Mouse (Mus musculus): ENCODE data around the gene Tbc1d1. TPM values are rescaled to one million over a fixed set of nuclear protein-coding genes. Genes with fewer than 3 reads are reported as not detected.
A peak's percentile ranks its signal among the peaks of the same experiment; 100 is the strongest.

The Tbc1d1 gene
- polyA plus RNA-seq, 1 experiment from 2014 or later, result 38.3 TPM

- no peaks in the 10 kb centered on the region for H3K36me3 ChIP-seq
- no peak overlapping the region for H3K9ac ChIP-seq
- no peaks in the 10 kb centered on the region for H3K9me3 ChIP-seq (replicated peaks)
- H3K4me2 ChIP-seq, result no peak overlapping the region
- H3K27me3 ChIP-seq (replicated peaks), result no peaks in the 10 kb centered on the region
- H3K4me3 ChIP-seq, result no peak overlapping the region
- H3K27ac ChIP-seq (ENCODE audit: poor library complexity, severe bottlenecking), result no peak overlapping the region
- no peak for ATAC-seq (ENCODE audit: insufficient number of reproducible peaks, low FRiP score)
- H3K4me1 ChIP-seq (replicated peaks), result peaks cover 72% of the 10 kb centered on the region
- 48% methylated on average over 3 of the region's 3 CpGs for WGBS
These were observed 81.6 kb downstream of the Tbc1d1 start for GRCm38 (mm10) chr5:64237693-64238092.

GRCm38 (mm10) chr5:64238894-64239652 is 83.0 kb downstream of the Tbc1d1 start:
- H3K27me3 ChIP-seq (replicated peaks), result no peaks in the 10 kb centered on the region
- H3K36me3 ChIP-seq, result no peaks in the 10 kb centered on the region
- no peak overlapping the region for H3K4me2 ChIP-seq
- no peak overlapping the region for H3K27ac ChIP-seq (ENCODE audit: poor library complexity, severe bottlenecking)
- ATAC-seq (ENCODE audit: insufficient number of reproducible peaks, low FRiP score), result no peak
- H3K9ac ChIP-seq, result no peak overlapping the region
- no peak overlapping the region for H3K4me3 ChIP-seq
- H3K4me1 ChIP-seq (replicated peaks), result peaks cover 78% of the 10 kb centered on the region
- H3K9me3 ChIP-seq (replicated peaks), result no peaks in the 10 kb centered on the region
- 38% methylated on average over 3 of the region's 3 CpGs for WGBS

DNA sequence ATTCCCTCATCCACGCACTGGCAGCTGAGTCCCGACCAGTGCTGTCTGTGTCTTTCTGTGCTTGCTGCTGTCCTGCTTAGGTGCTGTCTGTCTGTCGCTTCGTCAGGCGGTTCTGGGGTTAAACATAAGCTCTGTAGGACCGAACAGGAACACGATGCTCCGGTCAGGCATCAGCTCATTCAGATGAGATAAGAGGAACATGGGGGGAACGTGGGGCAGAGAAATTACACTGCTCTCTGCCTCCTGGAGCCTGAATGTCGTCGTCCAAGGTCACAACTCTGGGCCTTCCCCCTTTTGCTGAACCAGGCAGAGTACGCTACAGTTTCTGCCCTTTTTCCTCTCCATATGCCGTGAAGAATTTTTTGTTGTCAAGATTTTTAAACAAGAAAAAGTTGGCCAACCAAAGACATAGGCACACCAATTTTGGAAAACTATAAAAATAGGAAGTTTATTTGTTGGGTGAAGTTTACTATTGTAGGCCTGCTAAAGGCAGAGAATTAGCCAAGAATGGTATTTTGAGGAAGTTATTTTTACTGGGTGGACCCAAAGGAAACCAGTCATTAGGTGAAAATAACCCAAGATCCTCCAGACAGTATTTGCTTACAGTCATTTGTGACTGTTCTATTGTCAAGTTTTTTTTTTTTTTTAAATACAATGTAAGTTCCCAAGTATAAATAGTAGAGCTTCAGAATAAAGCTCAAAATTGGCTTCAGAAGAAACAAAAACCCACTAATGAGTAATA is 85.0 kb downstream of the Tbc1d1 start:
- H3K27ac ChIP-seq (ENCODE audit: poor library complexity, severe bottlenecking), result peak overlapping the region; percentile 75
- peak overlapping the region; percentile 23; the same call in 1 of the 2 replicates for H3K4me2 ChIP-seq
- H3K9ac ChIP-seq, result 0 out of 2 replicates have a peak overlapping the region, but pooled peaks have one; percentile 16
- no peaks in the 10 kb centered on the region for H3K9me3 ChIP-seq (replicated peaks)
- no peaks in the 10 kb centered on the region for H3K36me3 ChIP-seq
- 25% methylated on average over 13 of the region's 13 CpGs for WGBS
- H3K4me3 ChIP-seq, result no peak overlapping the region
- H3K27me3 ChIP-seq (replicated peaks), result no peaks in the 10 kb centered on the region
- ATAC-seq (ENCODE audit: insufficient number of reproducible peaks, low FRiP score), result no peak
- H3K4me1 ChIP-seq (replicated peaks), result peaks cover 75% of the 10 kb centered on the region

DNA sequence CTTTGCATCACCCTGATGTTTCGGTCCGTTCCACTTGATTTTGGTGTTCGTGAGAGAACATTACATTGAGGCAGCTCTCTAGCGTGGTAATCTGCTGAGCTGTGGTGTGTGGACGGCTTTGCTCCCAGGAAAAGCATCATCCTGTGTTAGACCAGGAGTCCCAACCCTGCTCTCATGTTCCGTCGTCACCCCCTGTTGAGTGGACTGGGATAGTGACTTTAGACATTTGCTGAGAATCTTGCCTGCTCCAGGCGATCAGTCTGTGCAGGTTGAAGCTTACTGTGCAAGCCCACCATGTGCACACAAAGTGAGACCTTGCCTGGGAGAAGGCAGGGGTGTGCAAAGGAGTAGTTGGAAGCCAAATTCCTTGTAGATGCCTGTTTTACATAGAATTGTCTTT is 85.8 kb downstream of the Tbc1d1 start:
- 78% methylated on average over 8 of the region's 8 CpGs for WGBS
- no peak for ATAC-seq (ENCODE audit: insufficient number of reproducible peaks, low FRiP score)
- Histone ChIP-seq H3K4me3 (no peak overlapping the region), H3K9me3 (replicated peaks) (no peaks in the 10 kb centered on the region), H3K4me1 (replicated peaks) (peaks cover 70% of the 10 kb centered on the region), H3K36me3 (no peaks in the 10 kb centered on the region), H3K4me2 (no peak overlapping the region), H3K27ac (ENCODE audit: poor library complexity, severe bottlenecking) (no peak overlapping the region), H3K9ac (no peak overlapping the region), H3K27me3 (replicated peaks) (no peaks in the 10 kb centered on the region)

GRCm38 (mm10) chr5:64242795-64243455 is 86.8 kb downstream of the Tbc1d1 start:
- no peaks in the 10 kb centered on the region for H3K36me3 ChIP-seq
- WGBS, result 27% methylated on average over 9 of the region's 9 CpGs
- H3K4me2 ChIP-seq, result peak overlapping the region; percentile 25; the same call in 1 of the 2 replicates
- 0 out of 2 replicates have a peak, but pooled peaks have one; percentile 10 for ATAC-seq (ENCODE audit: insufficient number of reproducible peaks, low FRiP score)
- H3K4me3 ChIP-seq, result no peak overlapping the region
- H3K27me3 ChIP-seq (replicated peaks), result no peaks in the 10 kb centered on the region
- no peaks in the 10 kb centered on the region for H3K9me3 ChIP-seq (replicated peaks)
- peak overlapping the region; percentile 52 for H3K27ac ChIP-seq (ENCODE audit: poor library complexity, severe bottlenecking)
- H3K4me1 ChIP-seq (replicated peaks), result peaks cover 64% of the 10 kb centered on the region
- H3K9ac ChIP-seq, result no peak overlapping the region

DNA sequence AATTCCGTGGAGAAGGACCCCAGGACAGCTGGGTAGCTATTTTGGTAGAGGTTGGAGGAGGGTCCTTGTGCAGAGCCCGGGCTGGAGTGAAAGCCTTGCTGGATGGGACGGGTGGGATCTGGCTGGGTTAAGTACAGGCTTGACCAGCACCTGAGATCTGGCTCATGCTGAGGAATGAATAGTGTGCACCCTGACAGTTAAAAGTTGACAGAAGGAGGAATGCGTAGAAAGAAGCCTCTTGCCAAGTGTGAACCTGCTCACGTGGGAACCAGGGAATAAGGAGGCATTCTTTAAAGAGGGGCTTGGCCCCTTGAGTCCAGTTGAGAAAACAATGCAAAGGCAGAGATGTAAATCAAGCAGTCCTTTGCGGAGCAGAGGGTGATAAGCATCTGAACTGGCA is 87.6 kb downstream of the Tbc1d1 start:
- 16% methylated on average over 6 of the region's 6 CpGs for WGBS
- H3K4me2 ChIP-seq, result peak overlapping the region; percentile 25; the same call in 1 of the 2 replicates
- H3K9me3 ChIP-seq (replicated peaks), result no peaks in the 10 kb centered on the region
- peaks cover 61% of the 10 kb centered on the region for H3K4me1 ChIP-seq (replicated peaks)
- 0 out of 2 replicates have a peak, but pooled peaks have one; percentile 36 for ATAC-seq (ENCODE audit: insufficient number of reproducible peaks, low FRiP score)
- H3K36me3 ChIP-seq, result no peaks in the 10 kb centered on the region
- H3K9ac ChIP-seq, result no peak overlapping the region
- H3K27ac ChIP-seq (ENCODE audit: poor library complexity, severe bottlenecking), result peak overlapping the region; percentile 52
- H3K27me3 ChIP-seq (replicated peaks), result no peaks in the 10 kb centered on the region
- no peak overlapping the region for H3K4me3 ChIP-seq

- H3K36me3 ChIP-seq, result no peaks in the 10 kb centered on the region
- H3K4me3 ChIP-seq, result no peak overlapping the region
- 0% methylated on average over 3 of the region's 3 CpGs for WGBS
- peaks cover 57% of the 10 kb centered on the region for H3K4me1 ChIP-seq (replicated peaks)
- no peaks in the 10 kb centered on the region for H3K9me3 ChIP-seq (replicated peaks)
- H3K27ac ChIP-seq (ENCODE audit: poor library complexity, severe bottlenecking), result peak overlapping the region; percentile 52
- ATAC-seq (ENCODE audit: insufficient number of reproducible peaks, low FRiP score), result peak; percentile 71
- H3K27me3 ChIP-seq (replicated peaks), result no peaks in the 10 kb centered on the region
- no peak overlapping the region for H3K9ac ChIP-seq
- 0 out of 2 replicates have a peak overlapping the region, but pooled peaks have one; percentile 3 for H3K4me2 ChIP-seq
These were observed 88.2 kb downstream of the Tbc1d1 start for GRCm38 (mm10) chr5:64244283-64244682.

- no peaks in the 10 kb centered on the region for H3K9me3 ChIP-seq (replicated peaks)
- peak overlapping the region; percentile 52 for H3K27ac ChIP-seq (ENCODE audit: poor library complexity, severe bottlenecking)
- H3K4me3 ChIP-seq, result no peak overlapping the region
- no peaks in the 10 kb centered on the region for H3K36me3 ChIP-seq
- 39% methylated on average over 5 of the region's 5 CpGs for WGBS
- no peak overlapping the region for H3K9ac ChIP-seq
- 0 out of 2 replicates have a peak, but pooled peaks have one; percentile 16 for ATAC-seq (ENCODE audit: insufficient number of reproducible peaks, low FRiP score)
- H3K27me3 ChIP-seq (replicated peaks), result no peaks in the 10 kb centered on the region
- H3K4me1 ChIP-seq (replicated peaks), result peaks cover 52% of the 10 kb centered on the region
- H3K4me2 ChIP-seq, result no peak overlapping the region
These were observed 88.6 kb downstream of the Tbc1d1 start for GRCm38 (mm10) chr5:64244745-64245144.

DNA sequence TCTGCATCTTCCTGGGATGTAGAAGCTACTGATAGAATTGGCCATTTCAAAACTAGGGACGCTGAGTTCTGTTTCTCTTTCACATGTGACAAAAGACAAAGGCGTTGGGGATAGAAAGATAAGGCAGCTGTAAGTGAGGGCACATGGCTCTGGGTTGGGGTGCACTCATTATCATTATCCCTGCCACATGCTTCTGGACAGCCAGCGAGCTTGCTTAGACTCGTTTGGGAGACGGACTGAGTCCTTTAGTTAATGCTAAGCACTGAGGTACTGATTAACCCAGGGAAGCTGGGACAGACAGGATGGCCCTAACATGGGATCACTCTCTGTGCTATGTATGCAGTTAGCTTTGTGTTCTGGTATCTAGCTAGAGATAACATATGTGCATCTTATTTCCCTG is 95.3 kb downstream of the Tbc1d1 start:
- no peak overlapping the region for H3K4me2 ChIP-seq
- H3K9me3 ChIP-seq (replicated peaks), result no peaks in the 10 kb centered on the region
- H3K27ac ChIP-seq (ENCODE audit: poor library complexity, severe bottlenecking), result 0 out of 2 replicates have a peak overlapping the region, but pooled peaks have one; percentile 6
- H3K4me3 ChIP-seq, result no peak overlapping the region
- no peaks in the 10 kb centered on the region for H3K27me3 ChIP-seq (replicated peaks)
- H3K4me1 ChIP-seq (replicated peaks), result peaks cover 25% of the 10 kb centered on the region
- no peak overlapping the region for H3K9ac ChIP-seq
- WGBS, result 25% methylated on average over 5 of the region's 5 CpGs
- no peaks in the 10 kb centered on the region for H3K36me3 ChIP-seq
- ATAC-seq (ENCODE audit: insufficient number of reproducible peaks, low FRiP score), result no peak

DNA sequence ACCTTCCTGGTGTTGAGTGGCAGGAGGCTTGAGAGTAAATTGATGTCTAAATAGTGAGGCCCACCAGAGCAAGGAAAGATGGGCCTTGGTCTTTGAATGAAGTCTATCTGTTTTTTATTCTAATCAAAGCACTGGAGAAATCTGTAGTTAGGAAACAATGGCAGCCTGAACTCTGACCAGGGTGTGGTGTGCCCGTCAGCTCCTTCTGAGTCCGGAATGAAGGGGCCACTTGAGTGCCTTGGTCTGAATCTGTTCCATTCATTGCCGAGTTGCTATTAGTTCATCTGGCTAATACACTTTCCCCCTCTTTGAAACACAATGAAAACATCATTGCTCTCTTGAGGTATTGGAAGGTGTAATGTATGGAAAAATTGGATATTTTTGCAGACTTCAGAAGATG is 98.2 kb downstream of the Tbc1d1 start:
- no peak overlapping the region for H3K4me2 ChIP-seq
- no peaks in the 10 kb centered on the region for H3K9me3 ChIP-seq (replicated peaks)
- peaks cover 17% of the 10 kb centered on the region for H3K36me3 ChIP-seq
- no peak overlapping the region for H3K4me3 ChIP-seq
- no peak overlapping the region for H3K9ac ChIP-seq
- peaks cover 25% of the 10 kb centered on the region for H3K4me1 ChIP-seq (replicated peaks)
- WGBS, result 38% methylated on average over 3 of the region's 3 CpGs
- H3K27ac ChIP-seq (ENCODE audit: poor library complexity, severe bottlenecking), result no peak overlapping the region
- ATAC-seq (ENCODE audit: insufficient number of reproducible peaks, low FRiP score), result no peak
- no peaks in the 10 kb centered on the region for H3K27me3 ChIP-seq (replicated peaks)

DNA sequence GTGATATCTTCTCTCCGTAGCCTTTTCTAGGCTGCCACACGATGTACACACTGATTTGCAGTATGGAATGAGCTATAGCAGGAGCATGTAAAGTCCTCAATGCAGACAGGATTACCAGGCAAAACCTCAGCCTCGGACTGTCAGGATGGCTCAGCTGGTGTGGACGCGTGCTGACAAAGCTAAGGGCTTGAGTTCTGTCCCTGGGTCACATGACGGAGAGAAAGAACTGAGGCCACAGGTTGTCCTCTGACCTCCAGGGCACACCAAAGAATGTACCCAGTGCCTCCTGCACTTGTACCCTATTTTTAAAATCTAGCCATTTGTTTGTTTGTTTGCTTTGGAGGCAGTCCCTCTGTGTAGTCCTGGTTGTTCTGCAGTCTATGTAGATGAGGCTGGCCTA is 98.9 kb downstream of the Tbc1d1 start:
- Histone ChIP-seq H3K4me3 (no peak overlapping the region), H3K9ac (no peak overlapping the region), H3K27ac (ENCODE audit: poor library complexity, severe bottlenecking) (no peak overlapping the region), H3K27me3 (replicated peaks) (no peaks in the 10 kb centered on the region), H3K9me3 (replicated peaks) (no peaks in the 10 kb centered on the region), H3K4me2 (no peak overlapping the region), H3K4me1 (replicated peaks) (peaks cover 25% of the 10 kb centered on the region), H3K36me3 (peaks cover 17% of the 10 kb centered on the region)
- ATAC-seq (ENCODE audit: insufficient number of reproducible peaks, low FRiP score), result no peak
- 56% methylated on average over 6 of the region's 6 CpGs for WGBS
